Mouse (Mus musculus): ENCODE measurements around the gene Vsig2.

The Vsig2 gene

DNA sequence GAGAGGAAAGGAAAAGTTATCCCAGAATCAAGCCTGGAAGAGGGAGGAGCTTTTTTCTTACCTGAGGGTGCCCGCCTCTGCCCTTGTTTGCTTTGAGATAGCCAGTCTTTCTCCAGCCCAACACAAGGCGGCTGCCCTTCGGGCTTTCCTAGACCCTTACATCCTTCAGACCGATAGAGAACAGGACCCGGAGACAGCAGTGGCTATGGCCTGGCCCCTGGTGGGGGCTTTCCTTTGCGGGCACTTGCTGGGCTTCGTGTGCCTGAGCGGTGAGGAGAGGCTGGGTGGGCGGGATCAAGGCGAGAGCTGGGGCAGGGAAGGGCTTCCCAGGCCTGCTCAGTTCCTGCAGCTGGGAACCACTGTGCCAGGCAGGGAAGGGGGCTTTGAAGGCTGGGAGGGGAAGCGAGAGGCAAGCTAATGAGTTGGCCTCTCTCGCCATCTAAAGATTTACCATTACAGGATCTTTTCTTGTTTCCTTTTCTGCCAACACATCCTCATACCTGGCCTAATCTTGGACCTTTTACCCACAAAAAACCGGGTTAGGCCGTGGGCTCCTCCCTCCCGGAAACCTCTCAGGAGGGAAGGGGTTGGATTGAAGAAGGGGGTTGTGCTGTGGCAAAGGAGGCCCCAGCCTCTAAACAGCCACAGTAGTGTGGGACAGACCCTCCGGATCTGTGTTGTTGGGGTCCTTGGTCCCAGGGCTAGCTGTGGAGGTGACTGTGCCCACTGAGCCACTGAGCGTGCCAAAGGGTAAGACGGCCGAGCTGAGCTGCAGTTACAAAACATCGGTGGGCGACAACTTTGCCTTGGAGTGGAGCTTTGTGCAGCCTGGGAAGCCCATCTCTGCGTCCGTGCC is at the start of gene Vsig2:
Gene Vsig2 (plus strand): TSS at position 86 of the 856 bp plus-strand sequence.
- peak; percentile 50 for DNase-seq (ENCODE audit: low read depth, low spot score)

GRCm38 (mm10) chr9:37489446-37490120 is 49.5 kb upstream of the Vsig2 start:
- DNase-seq (ENCODE audit: low read depth, low spot score): peak; percentile 84

GRCm38 (mm10) chr9:37495761-37496160 is 43.3 kb upstream of the Vsig2 start:
- no peak for DNase-seq (ENCODE audit: low read depth, low spot score)

- no peak for DNase-seq (ENCODE audit: low read depth, low spot score)
Observed at GRCm38 (mm10) chr9:37496325-37496724, 42.7 kb upstream of the Vsig2 start.

DNA sequence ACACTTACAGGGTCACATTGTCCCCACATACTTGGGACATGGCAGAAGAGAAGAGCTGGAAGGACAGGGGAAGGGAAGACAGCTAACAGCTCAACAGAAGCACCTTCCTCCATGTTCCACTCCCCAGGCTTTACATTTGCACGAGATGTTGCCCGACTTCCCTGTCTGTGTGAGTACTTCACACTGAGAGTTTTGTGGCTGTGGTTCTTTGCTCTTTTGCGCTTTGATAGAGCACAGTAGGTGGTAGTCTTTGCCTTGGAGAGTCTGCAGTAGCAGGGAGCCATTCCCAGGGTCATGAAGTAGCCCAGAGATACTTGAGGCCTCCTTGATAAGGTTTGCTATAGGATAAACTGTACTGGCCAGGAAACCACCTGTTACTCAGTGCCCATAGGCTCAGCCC is 38.9 kb upstream of the Vsig2 start:
- DNase-seq (ENCODE audit: low read depth, low spot score): peak; percentile 41

GRCm38 (mm10) chr9:37501170-37501569 is 37.9 kb upstream of the Vsig2 start:
- no peak for DNase-seq (ENCODE audit: low read depth, low spot score)

DNA sequence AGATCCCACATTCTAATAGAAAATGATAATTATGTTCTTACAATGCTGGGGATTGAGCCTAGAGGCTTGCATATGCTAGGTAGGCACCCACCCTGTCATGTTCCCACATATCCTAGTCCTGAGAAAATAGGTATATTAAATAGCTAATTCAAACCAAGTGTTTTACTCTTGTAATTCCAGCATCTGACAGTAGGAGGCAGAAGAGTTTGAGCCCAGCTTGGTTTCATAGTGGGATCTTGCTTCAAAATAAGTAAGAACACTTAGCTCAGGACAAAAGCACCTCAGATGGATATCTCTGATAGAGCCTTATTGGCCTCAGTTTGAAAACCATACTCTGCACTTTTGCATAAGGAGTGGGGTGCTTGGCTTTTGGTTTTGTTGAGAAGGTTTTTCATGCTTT is 34.7 kb upstream of the Vsig2 start:
- DNase-seq (ENCODE audit: low read depth, low spot score): peak; percentile 78

- no peak for DNase-seq (ENCODE audit: low read depth, low spot score)
Observed at GRCm38 (mm10) chr9:37506023-37506422, 33.0 kb upstream of the Vsig2 start.

- DNase-seq (ENCODE audit: low read depth, low spot score): peak; percentile 67
Observed at GRCm38 (mm10) chr9:37512097-37512496, 27.0 kb upstream of the Vsig2 start.

DNA sequence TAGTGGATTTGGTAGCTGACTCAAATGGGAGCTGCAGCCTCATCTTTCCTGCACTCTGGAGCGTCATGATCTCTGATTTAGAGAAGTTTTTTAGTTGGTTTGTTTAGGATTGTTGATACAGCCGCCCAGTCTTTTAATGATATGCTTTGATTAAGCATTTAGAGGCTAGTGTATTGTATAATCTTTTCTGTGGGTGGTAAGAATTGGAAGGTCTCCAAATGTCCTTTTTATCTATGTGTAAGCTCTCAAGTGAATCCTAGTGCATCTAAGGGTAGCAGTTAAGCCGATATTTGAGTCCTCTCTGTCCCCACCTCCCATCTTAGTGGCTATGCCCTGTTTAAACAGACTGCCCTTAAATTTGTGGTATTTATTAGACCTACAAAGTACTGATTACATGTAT is 24.6 kb upstream of the Vsig2 start:
- no peak for DNase-seq (ENCODE audit: low read depth, low spot score)

DNA sequence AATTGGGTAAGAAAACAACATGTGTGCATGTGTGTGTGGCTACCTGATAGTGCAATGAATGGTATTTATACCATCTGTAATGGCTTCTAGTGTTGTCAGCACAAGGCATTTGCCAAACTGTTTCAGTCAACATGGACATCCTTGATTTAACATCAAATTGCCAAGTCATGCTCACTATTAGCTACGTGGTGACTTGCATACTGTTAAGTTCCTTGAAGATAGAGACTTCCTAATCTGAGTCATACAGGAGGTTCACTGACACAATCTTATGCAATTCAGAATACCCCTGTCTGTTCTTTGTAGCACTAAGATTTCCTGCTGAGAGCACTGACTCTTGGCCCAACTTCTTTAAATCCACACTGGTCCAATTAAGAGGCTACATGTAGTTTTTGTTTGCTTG is 21.6 kb upstream of the Vsig2 start:
- DNase-seq (ENCODE audit: low read depth, low spot score): no peak

GRCm38 (mm10) chr9:37518991-37519390 is 20.1 kb upstream of the Vsig2 start:
- no peak for DNase-seq (ENCODE audit: low read depth, low spot score)

DNA sequence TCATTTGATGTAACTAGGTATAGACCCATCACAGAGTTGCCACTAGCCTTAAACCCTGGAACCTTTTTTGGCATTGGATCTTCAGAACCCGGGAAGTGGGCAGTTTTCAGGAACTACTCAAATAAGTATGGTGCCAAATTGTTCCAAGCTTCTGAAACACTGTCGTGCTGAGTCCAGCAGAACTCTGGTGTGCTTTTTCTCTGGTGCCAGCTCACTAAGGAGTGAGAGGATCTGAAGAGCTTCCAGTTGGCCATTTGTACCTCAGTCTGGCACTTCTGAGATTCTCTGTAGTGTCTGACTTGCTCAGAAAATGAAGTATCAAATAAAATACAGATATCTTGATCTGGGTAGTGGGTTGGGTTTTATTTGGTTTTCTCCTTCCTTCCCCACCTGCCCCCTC is 19.1 kb upstream of the Vsig2 start:
- DNase-seq (ENCODE audit: low read depth, low spot score): no peak

DNA sequence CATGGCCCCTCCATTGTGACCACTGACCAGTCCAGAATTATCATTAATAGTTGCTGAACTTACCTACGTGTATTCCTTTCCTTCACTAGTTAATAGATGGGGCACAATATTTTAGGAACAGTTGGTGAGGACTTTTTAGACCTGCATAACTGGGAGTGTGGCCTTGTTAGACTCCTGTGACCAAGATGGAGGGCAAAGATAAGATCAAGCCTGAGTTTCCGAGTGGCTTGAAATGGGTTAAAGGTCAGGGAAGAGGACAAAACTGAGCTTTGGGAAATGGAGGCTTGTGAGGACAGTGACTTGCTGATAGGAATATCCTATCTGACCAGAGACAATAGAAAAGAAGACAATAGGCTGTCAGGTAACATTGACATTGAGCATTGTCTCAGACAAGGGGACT is 13.6 kb upstream of the Vsig2 start:
- DNase-seq (ENCODE audit: low read depth, low spot score): no peak

- DNase-seq (ENCODE audit: low read depth, low spot score): peak; percentile 39
Observed at GRCm38 (mm10) chr9:37526443-37527395, 12.3 kb upstream of the Vsig2 start.

DNA sequence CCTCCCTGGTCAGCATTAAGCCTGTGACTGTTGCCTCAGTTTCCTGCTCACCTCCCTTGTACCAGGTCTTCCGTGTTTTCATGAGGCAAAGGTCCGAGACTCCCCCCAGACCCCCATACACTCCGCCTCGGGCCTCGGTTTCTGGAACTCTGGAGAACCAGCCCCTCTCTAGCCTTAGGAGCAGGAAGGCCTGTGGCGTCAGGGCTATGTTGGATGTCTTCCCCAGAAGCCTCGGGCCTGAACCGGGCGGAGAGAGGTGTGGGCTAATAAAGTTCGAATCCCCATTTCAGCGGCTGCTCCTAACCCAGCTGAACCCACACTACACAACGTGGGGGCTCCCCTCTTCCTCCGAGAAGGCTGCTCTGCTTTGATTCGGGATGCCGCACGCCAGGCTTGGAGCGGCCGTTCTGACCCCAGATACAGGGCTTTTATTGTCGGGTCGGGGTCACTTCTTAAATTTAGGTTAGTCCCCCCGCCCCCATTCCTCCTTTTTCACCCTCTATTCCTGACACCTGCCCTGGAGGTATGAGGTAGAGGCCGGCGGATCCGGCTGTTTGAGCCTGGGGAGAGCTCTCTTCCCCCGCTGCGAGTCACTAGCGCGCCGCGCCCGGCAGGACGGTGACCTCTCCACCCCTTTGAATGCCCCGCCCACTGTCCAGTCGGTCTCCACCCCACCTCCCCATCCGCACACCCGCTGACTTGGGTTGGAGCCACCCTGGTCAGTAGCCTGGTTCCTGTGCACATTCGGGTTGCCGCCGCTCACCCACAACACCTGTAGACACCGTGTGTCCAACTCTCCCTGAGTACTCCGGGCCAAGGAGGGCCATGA is 11.4 kb upstream of the Vsig2 start, which contains the start of gene Esam:
Gene Esam (plus strand): TSS at position 683 of the 829 bp plus-strand sequence.
- DNase-seq (ENCODE audit: low read depth, low spot score): peak; percentile 45

GRCm38 (mm10) chr9:37528225-37528970 is 10.7 kb upstream of the Vsig2 start:
- DNase-seq (ENCODE audit: low read depth, low spot score): no peak

DNA sequence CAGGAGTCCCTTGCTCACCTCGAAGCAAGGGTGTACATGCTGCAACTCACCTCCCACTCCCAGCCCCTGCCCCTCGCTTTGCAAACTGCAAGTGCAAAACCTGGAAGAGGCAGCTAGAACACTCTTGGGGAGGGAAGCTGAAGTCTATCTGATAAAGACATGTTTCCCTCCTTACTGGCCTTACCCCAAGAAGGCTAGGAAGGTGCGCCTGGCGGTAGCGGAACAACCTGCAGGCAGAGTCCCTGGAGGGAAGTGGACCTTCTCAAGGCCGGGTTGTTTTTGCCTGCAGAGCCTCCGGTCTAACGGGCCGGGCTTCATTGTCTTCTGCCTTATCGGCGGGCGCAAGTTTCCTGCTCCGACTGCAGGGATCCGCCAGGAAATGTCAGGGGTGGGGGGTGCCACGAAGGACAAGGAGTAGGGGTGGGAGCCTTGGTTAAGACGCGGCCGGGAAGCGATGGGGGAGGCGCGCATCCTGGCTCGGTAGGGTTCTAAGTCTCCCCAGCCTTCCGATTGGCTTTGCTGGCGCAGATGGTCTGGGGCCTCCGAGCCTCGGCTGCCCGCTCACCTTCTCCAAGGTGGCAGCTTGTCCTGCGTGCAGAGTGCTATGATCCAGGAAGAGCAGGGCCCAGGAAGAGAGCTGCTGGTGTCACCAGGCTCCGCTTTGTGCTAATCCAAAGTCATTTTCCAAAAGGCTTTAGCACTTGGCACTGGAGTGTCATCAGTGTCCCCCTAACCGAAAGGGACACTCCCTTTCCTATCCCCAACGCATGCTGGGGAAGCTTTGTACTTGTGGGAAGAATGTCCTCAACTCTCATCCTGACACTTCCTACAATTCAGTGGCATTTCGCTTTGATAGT is 8.8 kb upstream of the Vsig2 start:
- peak; percentile 72 for DNase-seq (ENCODE audit: low read depth, low spot score)
